Mouse (Mus musculus) neural tube, embryonic 15.5 days (tissue): Measurements from ENCODE around the gene Ephx1. TPM values are rescaled to one million over a fixed set of nuclear protein-coding genes. Genes with fewer than 3 reads are reported as not detected.

Source experiments
- ATAC-seq: fragments of 200-750 bp; cut with Nextera tagmentation; 2 replicates; pipeline ENCODE4 v1.8.0; 2017; ENCODE audit warnings: mild to moderate bottlenecking, moderate TSS enrichment, moderate library complexity; ENCODE audit not compliant: low FRiP score
- H3K27ac ChIP-seq: fragments of 300-500 bp; sonication (generic); replicated peaks from 2 replicates; pipeline ENCODE4 v1.5.1; 2015; ENCODE audit warnings: mild to moderate bottlenecking, inconsistent platforms
- H3K27me3 ChIP-seq: fragments of 300-500 bp; sonication (generic); replicated peaks from 2 replicates; pipeline ENCODE4 v1.6.1; 2015; ENCODE audit warnings: inconsistent platforms
- H3K36me3 ChIP-seq: fragments of 300-500 bp; sonication (generic); 2 replicates; pipeline ENCODE4 v1.6.1; 2015; ENCODE audit warnings: inconsistent platforms
- H3K4me1 ChIP-seq: fragments of 300-500 bp; sonication (generic); 2 replicates; pipeline ENCODE4 v1.6.1; 2015; ENCODE audit warnings: inconsistent platforms
- H3K4me2 ChIP-seq: fragments of 300-500 bp; sonication (generic); 2 replicates; pipeline ENCODE4 v1.6.1; 2015; ENCODE audit warnings: inconsistent platforms, mild to moderate bottlenecking, moderate library complexity
- H3K4me3 ChIP-seq: fragments of 300-500 bp; sonication (generic); replicated peaks from 2 replicates; pipeline ENCODE4 v1.5.1; 2015; ENCODE audit warnings: mild to moderate bottlenecking, inconsistent platforms
- H3K9ac ChIP-seq: fragments of 300-500 bp; sonication (generic); replicated peaks from 2 replicates; pipeline ENCODE4 v1.6.1; 2015; ENCODE audit warnings: mild to moderate bottlenecking, inconsistent platforms
- H3K9me3 ChIP-seq: fragments of 300-500 bp; sonication (generic); replicated peaks from 2 replicates; pipeline ENCODE4 v1.6.1; 2016; ENCODE audit warnings: inconsistent platforms
- WGBS: fragments of 180-500 bp; shearing (Covaris S2); methylation state at CpG from one replicate; pipeline ENCODE4 v1.1.7; 2015; ENCODE audit warnings: mixed read lengths; 5-methylcytosine and 5-hydroxymethylcytosine counted together
- polyA plus RNA-seq: library from polyadenylated mRNA; unstranded; fragments of >200 nt; fragmentation: Nextera tagmentation; extraction: Ambion mirVana; gene quantifications from 2 replicates; pipeline ENCODE4 v1.2.1, GENCODE M21; 2015

The Ephx1 gene
- polyA plus RNA-seq = 7.4 and 7.6 TPM in 2 replicates

DNA sequence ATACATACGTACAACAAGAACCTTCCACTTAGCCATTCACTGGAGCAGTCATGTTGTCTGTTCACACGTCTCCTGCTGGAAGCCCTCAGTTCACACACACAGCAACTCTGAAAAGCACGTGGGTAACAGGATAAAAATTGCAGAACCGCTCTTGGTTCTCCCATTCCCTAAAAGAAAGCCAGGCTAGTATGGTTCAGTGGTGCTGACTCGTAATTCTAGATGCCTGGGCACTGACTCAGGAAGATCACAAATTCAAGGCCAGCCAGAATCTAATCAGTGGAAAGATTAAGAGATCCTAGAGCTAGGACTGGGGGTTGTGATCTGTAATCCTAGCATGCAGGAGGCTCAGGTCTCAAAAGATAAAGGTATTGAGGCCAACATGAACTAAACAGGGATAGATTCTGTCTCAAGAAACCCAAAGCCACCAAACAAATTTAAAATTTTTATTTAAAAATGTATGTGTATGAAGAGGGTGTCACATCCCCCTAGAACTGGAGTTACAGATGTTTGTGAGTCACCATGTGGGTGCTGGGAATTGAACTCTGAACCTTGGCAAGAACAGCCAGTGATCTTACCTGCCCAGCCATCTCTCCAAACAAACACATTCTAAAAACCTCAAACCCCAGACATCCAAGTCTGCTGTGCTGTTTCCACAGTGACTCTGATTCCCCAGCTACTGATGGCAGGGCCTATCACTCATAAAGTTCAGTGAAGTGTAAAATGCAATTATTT, at the start of gene Ephx1:
Gene Ephx1, minus strand, starts transcription at position 149 of the 732 bp plus-strand sequence.
- no peak within 1 kb of the TSS for H3K4me3 ChIP-seq
- 57% methylated on average over 5 of the region's 5 CpGs for WGBS
- no peak within 1 kb of the TSS for H3K4me2 ChIP-seq
- H3K4me1 ChIP-seq = peaks cover 19% of the 10 kb centered on the region
- no peaks in the 10 kb centered on the region for H3K36me3 ChIP-seq
- no peak for ATAC-seq
- no peaks in the 10 kb centered on the region for H3K27me3 ChIP-seq
- H3K9me3 ChIP-seq = no peaks in the 10 kb centered on the region
- no peak within 1 kb of the TSS for H3K9ac ChIP-seq
- no peak within 1 kb of the TSS for H3K27ac ChIP-seq

- Histone ChIP-seq H3K4me3 (no peak overlapping the region), H3K9me3 (no peaks in the 10 kb centered on the region), H3K9ac (no peak overlapping the region), H3K4me1 (no peaks in the 10 kb centered on the region), H3K36me3 (no peaks in the 10 kb centered on the region), H3K27ac (no peak overlapping the region), H3K27me3 (no peaks in the 10 kb centered on the region), H3K4me2 (no peak overlapping the region)
- no peak for ATAC-seq
- WGBS = 70% methylated on average over 11 of the region's 11 CpGs
Measured at GRCm38 (mm10) chr1:181069671-181070070, 49.0 kb upstream of the Ephx1 start.

- Histone ChIP-seq H3K4me1 (no peaks in the 10 kb centered on the region), H3K36me3 (no peaks in the 10 kb centered on the region), H3K9me3 (no peaks in the 10 kb centered on the region), H3K27me3 (no peaks in the 10 kb centered on the region), H3K4me2 (no peak overlapping the region), H3K4me3 (no peak overlapping the region), H3K9ac (no peak overlapping the region), H3K27ac (no peak overlapping the region)
- no peak for ATAC-seq
- 79% methylated on average over 1 of the region's 1 CpGs for WGBS
Measured at GRCm38 (mm10) chr1:181068344-181068743, 47.6 kb upstream of the Ephx1 start.

GRCm38 (mm10) chr1:181064648-181065047, 43.9 kb upstream of the Ephx1 start:
- no peaks in the 10 kb centered on the region for H3K27me3 ChIP-seq
- no peaks in the 10 kb centered on the region for H3K9me3 ChIP-seq
- WGBS = 84% methylated on average over 6 of the region's 6 CpGs
- no peak overlapping the region for H3K9ac ChIP-seq
- no peak overlapping the region for H3K27ac ChIP-seq
- H3K4me3 ChIP-seq = no peak overlapping the region
- no peak overlapping the region for H3K4me2 ChIP-seq
- ATAC-seq = no peak
- H3K36me3 ChIP-seq = no peaks in the 10 kb centered on the region
- H3K4me1 ChIP-seq = no peaks in the 10 kb centered on the region

DNA sequence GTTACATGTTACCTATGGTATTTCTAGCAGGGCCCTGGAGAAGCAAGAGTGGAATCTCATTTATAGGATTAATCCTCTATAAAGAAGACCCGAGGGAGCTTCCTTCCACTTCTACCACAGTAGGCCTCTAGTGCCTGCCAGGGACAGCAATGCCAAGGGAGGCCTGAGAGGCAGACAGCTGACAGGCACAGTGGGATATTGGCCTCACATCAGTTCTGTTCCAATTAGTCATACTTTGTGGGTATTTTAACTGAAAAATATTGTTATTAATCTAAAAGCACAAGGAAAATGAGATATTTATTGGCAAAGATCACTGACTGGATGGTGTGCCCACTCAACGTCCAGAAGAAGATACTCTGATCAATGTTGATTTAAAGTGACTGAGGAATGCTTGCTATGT, 43.3 kb upstream of the Ephx1 start:
- 82% methylated on average over 2 of the region's 2 CpGs for WGBS
- Histone ChIP-seq H3K4me1 (no peaks in the 10 kb centered on the region), H3K4me2 (no peak overlapping the region), H3K9ac (no peak overlapping the region), H3K27me3 (no peaks in the 10 kb centered on the region), H3K9me3 (no peaks in the 10 kb centered on the region), H3K36me3 (no peaks in the 10 kb centered on the region), H3K4me3 (no peak overlapping the region), H3K27ac (no peak overlapping the region)
- no peak for ATAC-seq

- Histone ChIP-seq H3K4me2 (no peak overlapping the region), H3K27me3 (no peaks in the 10 kb centered on the region), H3K4me3 (no peak overlapping the region), H3K4me1 (no peaks in the 10 kb centered on the region), H3K36me3 (no peaks in the 10 kb centered on the region), H3K27ac (no peak overlapping the region), H3K9ac (no peak overlapping the region), H3K9me3 (no peaks in the 10 kb centered on the region)
- ATAC-seq = no peak
- WGBS = 66% methylated on average over 3 of the region's 3 CpGs
Measured at GRCm38 (mm10) chr1:181061784-181062485, 41.2 kb upstream of the Ephx1 start.

GRCm38 (mm10) chr1:181052898-181053297, 32.2 kb upstream of the Ephx1 start:
- Histone ChIP-seq H3K4me3 (no peak overlapping the region), H3K4me2 (no peak overlapping the region), H3K9me3 (no peaks in the 10 kb centered on the region), H3K27me3 (no peaks in the 10 kb centered on the region), H3K27ac (no peak overlapping the region), H3K36me3 (no peaks in the 10 kb centered on the region), H3K9ac (no peak overlapping the region), H3K4me1 (no peaks in the 10 kb centered on the region)
- ATAC-seq = no peak
- WGBS = 82% methylated on average over 4 of the region's 4 CpGs

DNA sequence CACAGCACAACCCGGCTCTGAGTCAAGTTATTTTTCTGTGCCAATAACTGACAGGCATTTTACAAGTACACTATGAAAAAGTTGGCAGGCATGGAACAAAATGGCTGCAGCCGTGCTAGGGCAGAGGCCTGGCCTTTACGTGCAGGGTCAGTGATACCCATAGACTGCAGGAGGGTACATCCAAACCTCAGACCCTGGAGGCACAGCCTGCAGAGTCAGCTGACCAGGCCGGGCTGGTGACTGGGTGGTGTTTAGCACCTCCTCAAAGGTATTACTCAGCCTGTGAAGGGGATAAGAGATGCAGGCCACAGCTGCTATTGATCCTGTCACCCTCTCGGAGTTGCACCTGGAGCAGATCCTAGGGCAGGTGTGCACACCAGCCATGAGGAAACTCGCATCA, 30.2 kb upstream of the Ephx1 start, which contains the start of gene 9130409I23Rik:
Gene 9130409I23Rik, plus strand, starts transcription at position 301 of the 400 bp plus-strand sequence.
- no peak within 1 kb of the TSS for H3K4me2 ChIP-seq
- no peak for ATAC-seq
- no peaks in the 10 kb centered on the region for H3K9me3 ChIP-seq
- no peaks in the 10 kb centered on the region for H3K36me3 ChIP-seq
- no peaks in the 10 kb centered on the region for H3K4me1 ChIP-seq
- H3K9ac ChIP-seq = no peak within 1 kb of the TSS
- H3K27ac ChIP-seq = no peak within 1 kb of the TSS
- no peaks in the 10 kb centered on the region for H3K27me3 ChIP-seq
- H3K4me3 ChIP-seq = no peak within 1 kb of the TSS
- WGBS = 92% methylated on average over 6 of the region's 6 CpGs

GRCm38 (mm10) chr1:181049328-181049842, 28.7 kb upstream of the Ephx1 start:
- no peak for ATAC-seq
- H3K4me1 ChIP-seq = no peaks in the 10 kb centered on the region
- no peaks in the 10 kb centered on the region for H3K9me3 ChIP-seq
- no peak overlapping the region for H3K27ac ChIP-seq
- no peaks in the 10 kb centered on the region for H3K36me3 ChIP-seq
- H3K9ac ChIP-seq = no peak overlapping the region
- no peaks in the 10 kb centered on the region for H3K27me3 ChIP-seq
- no peak overlapping the region for H3K4me3 ChIP-seq
- no peak overlapping the region for H3K4me2 ChIP-seq

DNA sequence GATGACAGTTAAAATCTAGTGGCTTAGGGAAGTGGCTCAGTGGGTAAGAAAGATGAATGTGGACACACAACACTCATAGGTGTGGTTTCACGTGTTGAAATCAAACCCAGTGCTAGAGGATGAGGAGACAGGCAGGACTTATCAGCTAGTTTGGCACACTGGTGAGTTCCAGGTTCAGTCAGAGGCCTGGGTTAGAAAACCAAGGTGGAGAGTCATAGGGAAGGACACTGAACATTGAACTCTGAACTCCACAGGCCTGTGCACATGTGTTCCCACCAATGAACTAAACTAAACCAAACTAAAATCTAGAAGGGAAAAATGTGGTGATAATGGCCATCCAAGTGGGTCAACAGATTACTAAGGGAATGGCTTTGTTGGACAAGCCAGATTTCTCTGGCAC, 26.8 kb upstream of the Ephx1 start:
- Histone ChIP-seq H3K4me3 (no peak overlapping the region), H3K9ac (no peak overlapping the region), H3K4me1 (no peaks in the 10 kb centered on the region), H3K36me3 (no peaks in the 10 kb centered on the region), H3K27me3 (no peaks in the 10 kb centered on the region), H3K9me3 (no peaks in the 10 kb centered on the region), H3K27ac (no peak overlapping the region), H3K4me2 (no peak overlapping the region)
- WGBS = 67% methylated on average over 1 of the region's 1 CpGs
- no peak for ATAC-seq

GRCm38 (mm10) chr1:181039652-181040051, 18.9 kb upstream of the Ephx1 start:
- Histone ChIP-seq H3K4me3 (no peak overlapping the region), H3K4me2 (no peak overlapping the region), H3K36me3 (no peaks in the 10 kb centered on the region), H3K9ac (no peak overlapping the region), H3K27ac (no peak overlapping the region), H3K27me3 (0 out of 2 replicates have a peak, but pooled peaks cover 3% of the 10 kb centered on the region), H3K9me3 (no peaks in the 10 kb centered on the region), H3K4me1 (no peaks in the 10 kb centered on the region)
- ATAC-seq = no peak
- WGBS = 13% methylated on average over 4 of the region's 4 CpGs

- H3K36me3 ChIP-seq = no peaks in the 10 kb centered on the region
- H3K9me3 ChIP-seq = no peaks in the 10 kb centered on the region
- 0 out of 2 replicates have a peak, but pooled peaks cover 3% of the 10 kb centered on the region for H3K27me3 ChIP-seq
- no peak overlapping the region for H3K9ac ChIP-seq
- no peak overlapping the region for H3K4me3 ChIP-seq
- 81% methylated on average over 4 of the region's 4 CpGs for WGBS
- no peak for ATAC-seq
- no peak overlapping the region for H3K27ac ChIP-seq
- H3K4me1 ChIP-seq = no peaks in the 10 kb centered on the region
- no peak overlapping the region for H3K4me2 ChIP-seq
Measured at GRCm38 (mm10) chr1:181037623-181038022, 16.9 kb upstream of the Ephx1 start.
